Mouse (Mus musculus): Measurements from ENCODE around the gene Olfr444. TPM values are rescaled to one million over a fixed set of nuclear protein-coding genes. Genes with fewer than 3 reads are reported as not detected.

Olfr444 gene
- polyA plus RNA-seq (2012): not detected in 2 replicates

DNA sequence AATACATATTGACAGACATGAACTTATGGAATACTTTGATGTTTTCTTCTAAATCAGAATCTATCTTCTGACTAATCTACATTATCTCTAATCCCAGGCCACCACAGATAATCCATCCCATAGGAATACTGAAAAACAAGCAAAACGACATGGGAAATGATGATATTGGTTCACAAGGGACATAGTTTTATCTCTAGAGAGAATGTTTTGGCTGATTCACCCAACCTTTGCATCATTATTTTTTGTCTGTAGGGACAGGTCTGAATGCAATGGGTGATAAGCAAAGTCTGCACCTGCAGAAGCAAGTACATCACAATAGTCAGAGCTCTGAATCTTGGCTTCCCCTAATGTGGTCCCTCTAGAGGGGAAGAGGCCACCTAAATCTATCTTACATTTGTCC, at the start of gene Olfr444:
Gene Olfr444 (plus strand): TSS at position 301 of the 400 bp plus-strand sequence.

GRCm38 (mm10) chr6:42908578-42908977, 40.3 kb upstream of the Olfr444 start, which contains the start of gene Olfr447:
Gene Olfr447 (plus strand): TSS chr6:42908878.

GRCm38 (mm10) chr6:42921077-42921476, 27.8 kb upstream of the Olfr444 start, which contains the start of gene Olfr446:
Gene Olfr446 (plus strand): TSS chr6:42921377.

Other genes with a start within 250 kb of the Olfr444 start
- 0.19 and 0.32 TPM in 2 replicates for gene Tcaf1, start 239.0 kb upstream of the Olfr444 start, polyA plus RNA-seq (2012)
- gene Olfr453, start 209.7 kb upstream of the Olfr444 start, polyA plus RNA-seq (2012): not detected in 2 replicates
- not detected in 2 replicates for gene Olfr38, start 192.7 kb upstream of the Olfr444 start, polyA plus RNA-seq (2012)
- gene Olfr452, start 164.0 kb upstream of the Olfr444 start, polyA plus RNA-seq (2012): not detected in 2 replicates
- gene Olfr450, start 137.1 kb upstream of the Olfr444 start, polyA plus RNA-seq (2012): not detected in 2 replicates
- gene Olfr449, start 114.7 kb upstream of the Olfr444 start, polyA plus RNA-seq (2012): not detected in 2 replicates
- not detected in 2 replicates for gene Olfr448, start 58.6 kb upstream of the Olfr444 start, polyA plus RNA-seq (2012)
- not detected in 2 replicates for gene Olfr447, start 40.2 kb upstream of the Olfr444 start, polyA plus RNA-seq (2012)
- gene Olfr446, start 27.7 kb upstream of the Olfr444 start, polyA plus RNA-seq (2012): not detected in 2 replicates
- not detected in 2 replicates for gene Olfr441, start 157.3 kb downstream of the Olfr444 start, polyA plus RNA-seq (2012)
- gene Olfr237-ps1, start 197.5 kb downstream of the Olfr444 start, polyA plus RNA-seq (2012): not detected in 2 replicates
- 0.04 TPM in 1 of 2 replicates, not detected in the other for gene Olfr437, start 214.2 kb downstream of the Olfr444 start, polyA plus RNA-seq (2012)
- not detected in 2 replicates for gene Olfr13, start 223.1 kb downstream of the Olfr444 start, polyA plus RNA-seq (2012)
- not detected in 2 replicates for gene Olfr435, start 248.1 kb downstream of the Olfr444 start, polyA plus RNA-seq (2012)

All from megakaryocyte-erythroid progenitor cell, adult 5 weeks (primary cell).